Mouse (Mus musculus): ENCODE results near the gene Ube2d1. TPM values are rescaled to one million over a fixed set of nuclear protein-coding genes. Genes with fewer than 3 reads are reported as not detected.

Ube2d1 gene
- 9.5 and 12.9 TPM in 2 replicates for polyA plus RNA-seq (2012)

GRCm38 (mm10) chr10:71285126-71285580, at the start of gene Ube2d1:
Gene Ube2d1 (minus strand): TSS chr10:71285262.

GRCm38 (mm10) chr10:71238240-71238554, 46.9 kb downstream of the Ube2d1 start, which contains the start of gene Tfam:
Gene Tfam (minus strand): TSS chr10:71238280.

Other genes with a start within 250 kb of the Ube2d1 start
- gene Bicc1, start 125.6 kb downstream of the Ube2d1 start, polyA plus RNA-seq (2012) = not detected in 2 replicates
- 6.0 and 8.7 TPM in 2 replicates for gene Tfam, start 47.0 kb downstream of the Ube2d1 start, polyA plus RNA-seq (2012)
- gene Cisd1, start 59.7 kb upstream of the Ube2d1 start, polyA plus RNA-seq (2012) = 15.9 and 16.2 TPM in 2 replicates
- 13.4 and 17.0 TPM in 2 replicates for gene Ipmk, start 62.5 kb upstream of the Ube2d1 start, polyA plus RNA-seq (2012)